Mouse (Mus musculus) forebrain, embryonic 10.5 days (tissue): ENCODE data around the gene Gm13277. TPM values are rescaled to one million over a fixed set of nuclear protein-coding genes. Genes with fewer than 3 reads are reported as not detected.
A peak's percentile ranks its signal among the peaks of the same experiment; 100 is the strongest.
"Not testable (repeated sequence)": the region's sequence is repeated elsewhere in the genome, so short reads cannot be mapped to it uniquely, and the experiment has no call there.

Experiments
- DNase-seq: peaks from one replicate; pipeline ENCODE4 v3.0.0-alpha.2; 2017; ENCODE audit warnings: low spot score; ENCODE audit errors: extremely low spot score
- H3K27ac ChIP-seq: fragments of 300-500 bp; sonication (generic); 2 replicates; pipeline ENCODE4 v1.5.1; 2016; ENCODE audit warnings: mild to moderate bottlenecking
- H3K27me3 ChIP-seq: fragments of 300-500 bp; sonication (generic); 2 replicates; pipeline ENCODE4 v1.6.1; 2016; ENCODE audit warnings: mild to moderate bottlenecking; ENCODE audit not compliant: poor library complexity, severe bottlenecking
- H3K36me3 ChIP-seq: fragments of 300-500 bp; sonication (generic); replicated peaks from 2 replicates; pipeline ENCODE4 v1.6.1; 2016; ENCODE audit warnings: mild to moderate bottlenecking, moderate library complexity
- H3K4me1 ChIP-seq: fragments of 300-500 bp; sonication (generic); 2 replicates; pipeline ENCODE4 v1.6.1; 2016
- H3K4me3 ChIP-seq: fragments of 300-500 bp; sonication (generic); 2 replicates; pipeline ENCODE4 v1.5.1; 2016; ENCODE audit warnings: mild to moderate bottlenecking, moderate library complexity
- H3K9me3 ChIP-seq: fragments of 300-500 bp; sonication (generic); 2 replicates; pipeline ENCODE4 v1.6.1; 2016; ENCODE audit warnings: mild to moderate bottlenecking, moderate library complexity
- WGBS: fragments of 180-500 bp; shearing (Covaris S2); methylation state at CpG from one replicate; pipeline ENCODE4 v1.1.7; 2016; 5-methylcytosine and 5-hydroxymethylcytosine counted together
- polyA plus RNA-seq: library from polyadenylated mRNA; unstranded; fragments of >200 nt; fragmentation: Nextera tagmentation; extraction: Ambion mirVana; gene quantifications from 2 replicates; pipeline ENCODE4 v1.2.1, GENCODE M21; 2016

The Gm13277 gene
- polyA plus RNA-seq, 1 experiment from 2014 or later, result not detected

DNA sequence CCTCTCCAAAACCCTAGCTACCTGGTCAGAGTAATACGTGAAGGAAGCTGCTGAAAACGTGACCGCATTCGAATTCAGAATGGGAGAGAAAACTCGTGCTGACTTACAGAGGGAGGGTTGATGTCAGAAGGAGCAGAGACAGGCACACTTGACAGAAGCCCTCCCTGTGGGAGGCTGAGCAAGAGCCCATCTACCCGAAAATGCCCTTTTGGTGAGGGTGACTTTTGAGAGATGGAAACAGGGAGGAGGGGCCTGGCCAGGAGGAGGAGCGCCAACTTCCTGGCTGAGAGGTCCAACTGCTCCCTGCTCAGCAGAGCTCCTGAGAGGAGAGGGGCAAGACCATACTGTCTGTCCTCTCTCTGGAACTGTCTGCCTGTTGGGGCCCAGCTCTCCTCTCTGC lies 10.9 kb downstream of the Gm13277 start, which contains the start of gene Gm13285:
Gm13285 (plus strand) TSS at position 301 of the 400 bp plus-strand sequence.
- 14% methylated on average over 6 of the region's 7 CpGs for WGBS
- H3K4me3 ChIP-seq, result not testable (repeated sequence)

GRCm38 (mm10) chr4:88802954-88803353 lies 14.5 kb downstream of the Gm13277 start, which contains the start of gene Gm13287:
Gm13287 (plus strand) TSS chr4:88803254.
- not testable (repeated sequence) for H3K27ac ChIP-seq
- no CpG with 5 or more reads among the region's 29 CpGs for WGBS

More for the DNA sequence above, 10.9 kb downstream of the Gm13277 start, which contains the start of gene Gm13285:
- H3K27me3 ChIP-seq, DNase-seq, H3K4me1 ChIP-seq, H3K36me3 ChIP-seq, H3K27ac ChIP-seq, H3K9me3 ChIP-seq: not testable (repeated sequence)

GRCm38 (mm10) chr4:88805231-88805630 lies 16.8 kb downstream of the Gm13277 start, which contains the start of gene Gm13288:
Gm13288 (plus strand) TSS chr4:88805531.
- H3K4me1 ChIP-seq, H3K27ac ChIP-seq, H3K9me3 ChIP-seq, H3K36me3 ChIP-seq, DNase-seq: not testable (repeated sequence)
- Histone ChIP-seq H3K27me3 (peaks cover 18% of the 10 kb centered on the region), H3K4me3 (peak within 1 kb of the TSS; percentile 34; the same call in 1 of the 2 replicates)
- no CpG with 5 or more reads among the region's 8 CpGs for WGBS

More at GRCm38 (mm10) chr4:88802954-88803353, 14.5 kb downstream of the Gm13277 start, which contains the start of gene Gm13287:
- H3K9me3 ChIP-seq, H3K4me3 ChIP-seq, H3K36me3 ChIP-seq, H3K4me1 ChIP-seq, DNase-seq: not testable (repeated sequence)
- peaks cover 17% of the 10 kb centered on the region for H3K27me3 ChIP-seq

GRCm38 (mm10) chr4:88805761-88806160 lies 17.3 kb downstream of the Gm13277 start:
- H3K9me3 ChIP-seq, DNase-seq, H3K4me1 ChIP-seq, H3K27ac ChIP-seq, H3K36me3 ChIP-seq: not testable (repeated sequence)
- Histone ChIP-seq H3K27me3 (peaks cover 18% of the 10 kb centered on the region), H3K4me3 (peak overlapping the region; percentile 34; the same call in 1 of the 2 replicates)
- 0% methylated on average over 15 of the region's 34 CpGs for WGBS

GRCm38 (mm10) chr4:88815928-88816327 lies 27.5 kb downstream of the Gm13277 start, which contains the start of gene Ifna7:
Ifna7 (plus strand) TSS chr4:88816228.
- WGBS, result 70% methylated on average over 3 of the region's 3 CpGs
- H3K9me3 ChIP-seq, result no peaks in the 10 kb centered on the region
- H3K36me3 ChIP-seq, result no peaks in the 10 kb centered on the region
- no peaks in the 10 kb centered on the region for H3K27me3 ChIP-seq
- no peak within 1 kb of the TSS for H3K27ac ChIP-seq
- no peaks in the 10 kb centered on the region for H3K4me1 ChIP-seq
- no peak within 1 kb of the TSS for H3K4me3 ChIP-seq
- DNase-seq, result no peak

DNA sequence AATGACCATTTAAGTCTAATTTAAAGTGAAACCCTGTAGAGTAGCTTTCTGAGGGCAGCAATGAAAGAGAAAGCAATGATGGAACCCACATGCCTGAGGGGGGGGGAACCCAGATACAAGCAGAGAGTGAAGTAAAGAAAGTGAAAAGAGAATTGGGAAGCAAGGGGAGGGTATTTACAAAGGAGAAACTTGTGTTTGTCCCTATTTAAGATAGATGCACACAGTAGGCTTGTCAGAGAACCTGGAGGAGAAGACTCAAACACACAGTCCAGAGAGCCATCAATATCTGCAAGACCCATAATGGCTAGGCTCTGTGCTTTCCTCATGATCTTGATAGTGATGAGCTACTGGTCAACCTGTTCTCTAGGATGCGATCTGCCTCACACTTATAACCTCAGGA lies 31.2 kb downstream of the Gm13277 start, which contains the start of gene Ifna11:
Ifna11 (plus strand) TSS at position 301 of the 400 bp plus-strand sequence.
- no peak within 1 kb of the TSS for H3K27ac ChIP-seq
- DNase-seq, result no peak
- H3K9me3 ChIP-seq, result no peaks in the 10 kb centered on the region
- 85% methylated on average over 1 of the region's 1 CpGs for WGBS
- H3K4me3 ChIP-seq, result no peak within 1 kb of the TSS
- no peaks in the 10 kb centered on the region for H3K27me3 ChIP-seq
- no peaks in the 10 kb centered on the region for H3K36me3 ChIP-seq
- H3K4me1 ChIP-seq, result no peaks in the 10 kb centered on the region

DNA sequence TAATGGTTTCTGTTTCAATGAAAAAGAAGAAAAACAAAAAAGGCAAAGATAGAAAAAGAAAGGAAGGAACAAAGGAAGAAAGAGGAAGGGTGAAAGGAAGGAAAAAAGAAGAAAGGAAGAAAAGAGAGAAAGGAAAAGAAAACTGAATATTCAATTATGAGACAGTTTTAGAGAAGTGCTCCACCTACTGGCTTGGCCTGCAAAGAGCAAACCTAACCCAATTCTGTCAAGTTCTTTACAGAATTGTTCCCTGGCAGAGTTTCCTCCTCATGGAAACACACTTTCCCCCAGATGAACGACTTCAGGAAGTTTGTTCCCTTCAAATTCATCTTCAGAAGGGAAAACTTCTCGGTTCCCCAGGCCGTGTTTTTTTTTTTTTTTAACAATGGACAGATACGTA lies 34.6 kb downstream of the Gm13277 start:
- 30% methylated on average over 4 of the region's 4 CpGs for WGBS
- Histone ChIP-seq H3K27ac (no peak overlapping the region), H3K36me3 (no peaks in the 10 kb centered on the region), H3K27me3 (no peaks in the 10 kb centered on the region), H3K9me3 (no peaks in the 10 kb centered on the region), H3K4me1 (no peaks in the 10 kb centered on the region), H3K4me3 (no peak overlapping the region)
- DNase-seq, result no peak

DNA sequence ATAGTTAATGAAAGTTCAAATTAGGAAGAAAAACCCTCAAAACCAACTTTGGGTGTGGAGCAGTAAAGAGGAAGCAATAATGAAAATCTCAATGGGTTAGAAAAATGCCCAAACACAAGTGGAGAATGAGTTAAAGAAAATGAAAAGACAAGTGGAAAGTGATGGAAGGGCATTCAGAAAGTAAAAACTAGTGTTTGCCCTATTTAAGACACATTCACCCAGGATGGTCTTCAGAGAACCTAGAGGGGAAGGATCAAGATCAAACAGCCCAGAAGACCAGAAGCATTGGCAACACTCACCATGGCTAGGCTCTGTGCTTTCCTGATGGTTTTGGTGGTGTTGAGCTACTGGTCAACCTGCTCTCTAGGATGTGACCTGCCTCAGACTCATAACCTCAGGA lies 38.7 kb downstream of the Gm13277 start, which contains the start of gene Ifna6:
Ifna6 (plus strand) TSS at position 301 of the 400 bp plus-strand sequence.
- H3K4me1 ChIP-seq, H3K4me3 ChIP-seq, H3K27ac ChIP-seq, H3K27me3 ChIP-seq, H3K9me3 ChIP-seq, DNase-seq, H3K36me3 ChIP-seq: not testable (repeated sequence)

DNA sequence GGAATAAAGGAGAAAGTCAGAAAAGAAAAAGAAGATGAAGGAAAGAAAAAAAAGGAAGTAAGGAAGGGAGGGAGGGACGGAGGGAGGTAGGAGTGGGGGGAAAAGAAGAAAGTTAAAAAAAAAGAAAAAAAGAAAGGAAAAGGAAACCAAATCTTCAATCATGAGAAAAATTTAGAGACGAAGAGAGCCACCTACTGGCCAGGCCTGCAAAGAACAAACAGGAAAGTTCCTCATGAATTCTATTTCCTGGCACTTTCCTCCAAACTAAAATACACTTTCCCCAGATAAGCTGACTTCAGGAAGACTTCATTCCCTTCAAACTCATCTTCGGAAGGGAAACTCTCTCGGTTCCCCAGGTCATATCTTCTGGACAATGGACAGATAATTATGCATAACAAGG lies 42.1 kb downstream of the Gm13277 start:
- no peaks in the 10 kb centered on the region for H3K9me3 ChIP-seq
- H3K27me3 ChIP-seq, result no peaks in the 10 kb centered on the region
- H3K4me3 ChIP-seq, result no peak overlapping the region
- DNase-seq, result no peak
- WGBS, result 30% methylated on average over 4 of the region's 4 CpGs
- H3K27ac ChIP-seq, result no peak overlapping the region
- no peaks in the 10 kb centered on the region for H3K4me1 ChIP-seq
- H3K36me3 ChIP-seq, result no peaks in the 10 kb centered on the region

DNA sequence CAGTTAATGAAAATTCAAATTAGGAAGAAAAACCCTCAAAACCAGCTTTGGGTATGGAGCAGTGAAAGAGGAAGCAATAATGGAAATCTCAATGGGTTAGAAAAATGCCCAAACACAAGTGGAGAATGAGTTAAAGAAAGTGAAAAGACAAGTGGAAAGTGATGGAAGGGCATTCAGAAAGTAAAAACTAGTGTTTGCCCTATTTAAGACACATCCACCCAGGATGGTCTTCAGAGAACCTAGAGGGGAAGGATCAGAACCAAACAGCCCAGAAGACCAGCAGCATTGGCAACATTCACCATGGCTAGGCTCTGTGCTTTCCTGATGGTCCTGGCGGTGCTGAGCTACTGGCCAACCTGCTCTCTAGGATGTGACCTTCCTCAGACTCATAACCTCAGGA lies 46.8 kb downstream of the Gm13277 start, which contains the start of gene Ifna5:
Ifna5 (plus strand) TSS at position 301 of the 400 bp plus-strand sequence.
- 86% methylated on average over 1 of the region's 1 CpGs for WGBS
- H3K4me3 ChIP-seq, DNase-seq, H3K9me3 ChIP-seq, H3K27ac ChIP-seq, H3K27me3 ChIP-seq, H3K4me1 ChIP-seq, H3K36me3 ChIP-seq: not testable (repeated sequence)

Other genes starting within 250 kb of the Gm13277 start
- not detected in 2 replicates for gene Ifna15, start 230.4 kb upstream of the Gm13277 start, polyA plus RNA-seq
- gene Ifna14, start 216.8 kb upstream of the Gm13277 start, polyA plus RNA-seq, result not detected in 2 replicates
- not detected in 2 replicates for gene Ifna9, start 196.2 kb upstream of the Gm13277 start, polyA plus RNA-seq
- not detected in 2 replicates for gene Ifna12, start 185.3 kb upstream of the Gm13277 start, polyA plus RNA-seq
- gene C87499, start 154.2 kb upstream of the Gm13277 start, polyA plus RNA-seq, result not detected in 2 replicates
- gene Ifna13, start 144.2 kb upstream of the Gm13277 start, polyA plus RNA-seq, result not detected in 2 replicates
- not detected in 2 replicates for gene Ifna16, start 111.7 kb upstream of the Gm13277 start, polyA plus RNA-seq
- gene Ifna2, start 104.7 kb upstream of the Gm13277 start, polyA plus RNA-seq, result not detected in 2 replicates
- gene Ifnab, start 97.3 kb upstream of the Gm13277 start, polyA plus RNA-seq, result not detected in 2 replicates
- 0.84 and 1.1 TPM in 2 replicates for gene Gm26566, start 66.8 kb upstream of the Gm13277 start, polyA plus RNA-seq
- 98.4 and 103 TPM in 2 replicates for gene Klhl9, start 66.2 kb upstream of the Gm13277 start, polyA plus RNA-seq
- not detected in 2 replicates for gene Gm13271, start 33.8 kb upstream of the Gm13277 start, polyA plus RNA-seq
- 0.35 and 0.49 TPM in 2 replicates for gene Gm13283, start 28.5 kb upstream of the Gm13277 start, polyA plus RNA-seq
- 0.76 TPM in 1 of 2 replicates, not detected in the other for gene Gm13290, start 14.8 kb upstream of the Gm13277 start, polyA plus RNA-seq
- not detected in 2 replicates for gene Gm13289, start 11.7 kb upstream of the Gm13277 start, polyA plus RNA-seq
- not detected in 2 replicates for gene Gm13272, start 8.8 kb upstream of the Gm13277 start, polyA plus RNA-seq
- gene Ifnz, start 6.5 kb upstream of the Gm13277 start, polyA plus RNA-seq, result not detected in 2 replicates
- not detected in 2 replicates for gene Gm13276, start 2.9 kb upstream of the Gm13277 start, polyA plus RNA-seq
- not detected in 2 replicates for gene Gm13278, start 2.9 kb downstream of the Gm13277 start, polyA plus RNA-seq
- gene Gm13275, start 5.9 kb downstream of the Gm13277 start, polyA plus RNA-seq, result not detected in 2 replicates
- not detected in 2 replicates for gene Gm13279, start 8.8 kb downstream of the Gm13277 start, polyA plus RNA-seq
- gene Gm13285, start 11.0 kb downstream of the Gm13277 start, polyA plus RNA-seq, result 0.85 TPM in 1 of 2 replicates, not detected in the other
- gene Gm13287, start 14.6 kb downstream of the Gm13277 start, polyA plus RNA-seq, result not detected in 2 replicates
- gene Gm13288, start 16.9 kb downstream of the Gm13277 start, polyA plus RNA-seq, result 0.07 and 0.09 TPM in 2 replicates
- not detected in 2 replicates for gene Ifna7, start 27.6 kb downstream of the Gm13277 start, polyA plus RNA-seq
- not detected in 2 replicates for gene Ifna11, start 31.3 kb downstream of the Gm13277 start, polyA plus RNA-seq
- gene Ifna6, start 38.8 kb downstream of the Gm13277 start, polyA plus RNA-seq, result not detected in 2 replicates
- gene Ifna5, start 46.9 kb downstream of the Gm13277 start, polyA plus RNA-seq, result not detected in 2 replicates
- gene Ifna4, start 53.2 kb downstream of the Gm13277 start, polyA plus RNA-seq, result not detected in 2 replicates
- gene Ifna1, start 61.5 kb downstream of the Gm13277 start, polyA plus RNA-seq, result not detected in 2 replicates
- not detected in 2 replicates for gene Ifne, start 91.6 kb downstream of the Gm13277 start, polyA plus RNA-seq